Mouse (Mus musculus) hindbrain, embryonic 10.5 days (tissue): ENCODE results near the gene Rabep2. TPM values are rescaled to one million over a fixed set of nuclear protein-coding genes. Genes with fewer than 3 reads are reported as not detected.

Source experiments
- DNase-seq: peaks from one replicate; pipeline ENCODE4 v3.0.0-alpha.2; 2017; ENCODE audit warnings: low spot score
- H3K27ac ChIP-seq: fragments of 300-500 bp; sonication (generic); 2 replicates; pipeline ENCODE4 v1.5.1; 2016; ENCODE audit warnings: mild to moderate bottlenecking, moderate library complexity
- H3K27me3 ChIP-seq: fragments of 300-500 bp; sonication (generic); 2 replicates; pipeline ENCODE4 v1.6.1; 2016; ENCODE audit warnings: mild to moderate bottlenecking; ENCODE audit not compliant: poor library complexity, insufficient read depth, severe bottlenecking
- H3K36me3 ChIP-seq: fragments of 300-500 bp; sonication (generic); 2 replicates; pipeline ENCODE4 v1.6.1; 2016; ENCODE audit warnings: mild to moderate bottlenecking, moderate library complexity
- H3K4me1 ChIP-seq: fragments of 300-500 bp; sonication (generic); replicated peaks from 2 replicates; pipeline ENCODE4 v1.6.1; 2016; ENCODE audit warnings: mild to moderate bottlenecking
- H3K4me3 ChIP-seq: fragments of 300-500 bp; sonication (generic); 2 replicates; pipeline ENCODE4 v1.5.1; 2016; ENCODE audit warnings: mild to moderate bottlenecking, moderate library complexity
- H3K9me3 ChIP-seq: fragments of 300-500 bp; sonication (generic); 2 replicates; pipeline ENCODE4 v1.6.1; 2016; ENCODE audit warnings: mild to moderate bottlenecking, moderate library complexity
- WGBS: fragments of 180-500 bp; shearing (Covaris S2); methylation state at CpG from one replicate; pipeline ENCODE4 v1.1.7; 2016; 5-methylcytosine and 5-hydroxymethylcytosine counted together
- polyA plus RNA-seq: library from polyadenylated mRNA; unstranded; fragments of >200 nt; fragmentation: Nextera tagmentation; extraction: Ambion mirVana; gene quantifications from 2 replicates; pipeline ENCODE4 v1.2.1, GENCODE M21; 2016

Gene Rabep2
- polyA plus RNA-seq, 1 experiment from 2014 or later: 28.8 TPM

DNA sequence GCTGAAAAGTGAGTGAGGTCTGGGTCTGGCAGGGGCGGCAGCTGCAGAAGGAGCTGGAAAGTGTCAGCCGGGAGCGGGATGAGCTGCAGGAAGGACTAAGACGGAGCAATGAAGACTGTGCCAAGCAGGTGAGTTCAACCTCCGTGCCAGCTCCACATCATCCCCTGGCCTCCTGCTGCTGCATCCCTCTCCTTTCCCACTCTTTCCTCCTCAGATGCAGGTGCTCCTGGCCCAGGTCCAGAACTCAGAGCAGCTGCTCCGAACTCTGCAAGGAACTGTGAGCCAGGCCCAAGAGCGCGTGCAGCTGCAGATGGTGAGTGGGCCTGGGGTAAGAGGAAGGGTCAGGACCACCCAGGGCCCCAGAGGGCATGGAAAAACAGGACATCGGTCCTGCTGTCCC, 11.6 kb downstream of the Rabep2 start:
- H3K27me3 ChIP-seq: no peaks in the 10 kb centered on the region
- no peak for DNase-seq
- H3K9me3 ChIP-seq: no peaks in the 10 kb centered on the region
- H3K36me3 ChIP-seq: peaks cover 39% of the 10 kb centered on the region
- H3K27ac ChIP-seq: no peak overlapping the region
- 0 out of 2 replicates have a peak, but pooled peaks cover 4% of the 10 kb centered on the region for H3K4me1 ChIP-seq
- H3K4me3 ChIP-seq: no peak overlapping the region
- 85% methylated on average over 9 of the region's 9 CpGs for whole genome bisulfite sequencing

DNA sequence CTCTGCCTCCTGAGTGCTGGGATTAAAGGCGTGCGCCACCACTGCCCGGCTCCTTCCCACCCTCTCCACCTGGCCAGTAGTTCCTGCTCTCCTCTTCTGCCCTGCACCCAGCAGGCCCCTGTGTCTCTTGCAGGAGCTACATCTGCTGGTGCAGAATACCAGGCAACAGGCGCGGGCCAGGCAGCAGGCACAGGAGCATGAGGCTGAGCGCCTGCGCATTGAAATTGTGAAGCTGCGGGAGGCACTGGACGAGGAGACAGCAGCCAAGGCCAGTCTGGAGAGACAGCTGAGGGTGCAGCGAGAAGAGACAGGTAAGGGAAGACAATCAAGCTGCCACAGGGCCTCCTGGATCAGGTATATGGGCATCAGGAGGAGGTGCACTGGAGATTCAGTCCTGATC, 15.4 kb downstream of the Rabep2 start:
- peaks cover 65% of the 10 kb centered on the region for H3K36me3 ChIP-seq
- DNase-seq: no peak
- H3K27me3 ChIP-seq: no peaks in the 10 kb centered on the region
- no peaks in the 10 kb centered on the region for H3K9me3 ChIP-seq
- 93% methylated on average over 10 of the region's 10 CpGs for WGBS
- no peak overlapping the region for H3K4me3 ChIP-seq
- no peak overlapping the region for H3K27ac ChIP-seq
- no peaks in the 10 kb centered on the region for H3K4me1 ChIP-seq

GRCm38 (mm10) chr7:126444536-126444935, 16.0 kb downstream of the Rabep2 start:
- no peak overlapping the region for H3K4me3 ChIP-seq
- peaks cover 65% of the 10 kb centered on the region for H3K36me3 ChIP-seq
- 94% methylated on average over 9 of the region's 9 CpGs for WGBS
- DNase-seq: no peak
- H3K4me1 ChIP-seq: no peaks in the 10 kb centered on the region
- no peaks in the 10 kb centered on the region for H3K9me3 ChIP-seq
- H3K27me3 ChIP-seq: no peaks in the 10 kb centered on the region
- no peak overlapping the region for H3K27ac ChIP-seq

DNA sequence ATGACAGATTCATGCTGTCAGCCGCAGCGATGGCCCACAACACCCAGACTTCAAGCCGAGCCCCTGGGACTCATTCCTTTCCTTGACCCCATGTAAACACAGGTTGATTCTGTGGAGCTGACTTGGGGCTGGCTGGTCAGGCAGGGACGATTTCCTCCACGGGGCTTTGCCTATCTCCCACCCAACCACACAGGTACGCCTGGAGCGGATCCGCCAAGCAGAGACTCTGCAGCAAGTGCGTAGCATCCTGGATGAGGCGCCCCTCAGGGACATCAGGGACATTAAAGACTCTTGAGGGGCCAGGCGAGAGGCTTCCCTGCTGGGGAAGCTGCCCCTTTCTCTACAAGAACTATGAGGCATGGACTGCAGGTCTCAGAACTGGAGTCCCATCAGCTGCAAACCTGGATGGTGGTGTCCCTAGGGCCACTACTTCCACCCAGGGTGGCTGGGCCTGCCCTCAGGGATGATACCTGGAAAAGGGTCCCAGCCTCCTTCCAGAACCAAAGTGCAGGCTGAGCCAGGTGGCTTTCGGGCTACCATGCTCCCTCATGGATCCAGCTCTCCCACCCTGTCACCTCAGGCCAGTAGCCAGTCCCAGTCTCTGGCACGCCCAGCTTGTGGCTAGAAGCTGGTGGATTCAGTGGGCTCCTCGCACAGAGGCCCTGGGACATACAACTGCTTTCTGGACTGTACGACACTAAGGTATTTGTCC, 16.7 kb downstream of the Rabep2 start:
- no peak for DNase-seq
- Histone ChIP-seq H3K27me3 (no peaks in the 10 kb centered on the region), H3K36me3 (peaks cover 62% of the 10 kb centered on the region), H3K4me1 (no peaks in the 10 kb centered on the region), H3K27ac (no peak overlapping the region), H3K4me3 (no peak overlapping the region), H3K9me3 (no peaks in the 10 kb centered on the region)
- 94% methylated on average over 15 of the region's 15 CpGs for WGBS

- Histone ChIP-seq H3K27me3 (no peaks in the 10 kb centered on the region), H3K4me1 (no peaks in the 10 kb centered on the region), H3K4me3 (no peak overlapping the region), H3K9me3 (no peaks in the 10 kb centered on the region), H3K27ac (no peak overlapping the region), H3K36me3 (peaks cover 56% of the 10 kb centered on the region)
- WGBS: 90% methylated on average over 21 of the region's 21 CpGs
- DNase-seq: no peak
These were observed 17.7 kb downstream of the Rabep2 start for GRCm38 (mm10) chr7:126446217-126446616.

DNA sequence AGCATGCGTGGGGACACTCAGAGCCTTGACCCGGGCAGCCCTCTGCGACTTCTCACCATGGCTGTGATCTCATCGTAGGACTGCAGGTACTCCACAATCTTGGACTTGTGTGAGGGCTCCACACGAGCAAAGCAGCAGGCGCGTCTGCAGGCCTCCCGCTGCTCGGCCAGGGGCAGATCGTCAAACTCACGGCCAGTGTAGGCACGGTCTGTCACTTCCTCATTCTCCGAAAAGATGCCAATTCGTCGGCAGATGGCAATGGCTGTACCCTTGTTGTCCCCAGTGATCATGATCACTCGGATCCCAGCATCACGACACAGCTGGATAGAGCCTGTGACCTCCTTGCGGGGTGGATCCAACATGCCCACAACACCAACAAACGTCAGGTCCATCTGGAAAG, 19.9 kb downstream of the Rabep2 start:
- no peak overlapping the region for H3K4me3 ChIP-seq
- peaks cover 50% of the 10 kb centered on the region for H3K36me3 ChIP-seq
- no peaks in the 10 kb centered on the region for H3K4me1 ChIP-seq
- no peak overlapping the region for H3K27ac ChIP-seq
- no peak for DNase-seq
- no peaks in the 10 kb centered on the region for H3K27me3 ChIP-seq
- H3K9me3 ChIP-seq: no peaks in the 10 kb centered on the region
- 92% methylated on average over 19 of the region's 19 CpGs for WGBS

DNA sequence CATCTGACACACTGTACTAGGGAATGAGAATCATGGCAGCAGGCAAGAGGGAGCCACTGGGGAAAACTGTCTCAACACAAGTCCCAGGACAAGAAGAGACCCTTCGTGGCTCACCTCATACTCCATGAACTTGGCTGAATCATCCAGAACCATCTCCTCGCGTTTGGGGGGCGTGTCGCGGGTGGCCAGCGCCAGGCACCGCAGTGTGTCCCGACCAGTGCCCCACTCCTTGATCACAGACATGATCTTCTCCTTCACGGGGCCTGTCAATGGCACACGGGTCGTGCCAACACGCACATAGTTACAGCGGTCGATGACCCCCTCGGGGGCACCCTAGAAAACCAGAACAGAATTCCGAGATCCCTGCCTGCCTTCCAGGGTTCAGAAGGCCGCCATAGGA, 21.4 kb downstream of the Rabep2 start:
- no peaks in the 10 kb centered on the region for H3K4me1 ChIP-seq
- H3K27me3 ChIP-seq: no peaks in the 10 kb centered on the region
- H3K36me3 ChIP-seq: peaks cover 37% of the 10 kb centered on the region
- no peak overlapping the region for H3K27ac ChIP-seq
- no peaks in the 10 kb centered on the region for H3K9me3 ChIP-seq
- H3K4me3 ChIP-seq: no peak overlapping the region
- WGBS: 91% methylated on average over 18 of the region's 18 CpGs
- no peak for DNase-seq

GRCm38 (mm10) chr7:126450641-126451040, 22.1 kb downstream of the Rabep2 start:
- Histone ChIP-seq H3K9me3 (no peaks in the 10 kb centered on the region), H3K36me3 (peaks cover 31% of the 10 kb centered on the region), H3K27ac (no peak overlapping the region), H3K4me1 (no peaks in the 10 kb centered on the region), H3K4me3 (no peak overlapping the region), H3K27me3 (no peaks in the 10 kb centered on the region)
- WGBS: 91% methylated on average over 6 of the region's 6 CpGs
- no peak for DNase-seq

DNA sequence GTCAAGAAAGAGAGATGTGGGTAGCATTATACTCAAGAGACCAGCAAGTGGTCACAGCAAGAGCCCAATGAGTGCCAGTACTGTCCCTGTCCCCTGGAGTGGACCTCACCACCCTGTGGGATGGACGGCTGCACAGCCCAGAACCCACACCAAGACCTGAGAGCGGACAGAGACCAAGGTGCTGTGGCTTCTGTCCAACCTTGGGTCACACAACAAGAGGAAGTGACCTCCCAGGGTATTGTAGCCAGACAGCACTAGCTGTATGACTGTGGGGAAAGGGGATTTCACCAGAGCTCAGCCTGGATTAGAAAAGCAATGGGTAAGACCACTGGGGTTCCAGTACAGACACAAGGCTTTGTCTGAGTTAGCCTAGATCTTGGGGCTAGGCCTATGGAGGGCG, 23.7 kb downstream of the Rabep2 start:
- 92% methylated on average over 3 of the region's 3 CpGs for WGBS
- Histone ChIP-seq H3K9me3 (no peaks in the 10 kb centered on the region), H3K27me3 (no peaks in the 10 kb centered on the region), H3K4me3 (no peak overlapping the region), H3K36me3 (peaks cover 17% of the 10 kb centered on the region; the same call in 1 of the 2 replicates), H3K4me1 (no peaks in the 10 kb centered on the region), H3K27ac (no peak overlapping the region)
- no peak for DNase-seq

- Histone ChIP-seq H3K27me3 (no peaks in the 10 kb centered on the region), H3K27ac (no peak overlapping the region), H3K4me1 (0 out of 2 replicates have a peak, but pooled peaks cover 8% of the 10 kb centered on the region), H3K9me3 (no peaks in the 10 kb centered on the region), H3K4me3 (no peak overlapping the region), H3K36me3 (peaks cover under 1% of the 10 kb centered on the region; the same call in 1 of the 2 replicates)
- 79% methylated on average over 7 of the region's 7 CpGs for WGBS
- no peak for DNase-seq
These were observed 25.3 kb downstream of the Rabep2 start for GRCm38 (mm10) chr7:126453861-126454260.

- H3K9me3 ChIP-seq: no peaks in the 10 kb centered on the region
- no peaks in the 10 kb centered on the region for H3K27me3 ChIP-seq
- 0 out of 2 replicates have a peak, but pooled peaks cover 9% of the 10 kb centered on the region for H3K4me1 ChIP-seq
- no peak overlapping the region for H3K27ac ChIP-seq
- H3K36me3 ChIP-seq: no peaks in the 10 kb centered on the region
- DNase-seq: no peak
- WGBS: 75% methylated on average over 2 of the region's 2 CpGs
- no peak overlapping the region for H3K4me3 ChIP-seq
These were observed 26.7 kb downstream of the Rabep2 start for GRCm38 (mm10) chr7:126455242-126455641.

DNA sequence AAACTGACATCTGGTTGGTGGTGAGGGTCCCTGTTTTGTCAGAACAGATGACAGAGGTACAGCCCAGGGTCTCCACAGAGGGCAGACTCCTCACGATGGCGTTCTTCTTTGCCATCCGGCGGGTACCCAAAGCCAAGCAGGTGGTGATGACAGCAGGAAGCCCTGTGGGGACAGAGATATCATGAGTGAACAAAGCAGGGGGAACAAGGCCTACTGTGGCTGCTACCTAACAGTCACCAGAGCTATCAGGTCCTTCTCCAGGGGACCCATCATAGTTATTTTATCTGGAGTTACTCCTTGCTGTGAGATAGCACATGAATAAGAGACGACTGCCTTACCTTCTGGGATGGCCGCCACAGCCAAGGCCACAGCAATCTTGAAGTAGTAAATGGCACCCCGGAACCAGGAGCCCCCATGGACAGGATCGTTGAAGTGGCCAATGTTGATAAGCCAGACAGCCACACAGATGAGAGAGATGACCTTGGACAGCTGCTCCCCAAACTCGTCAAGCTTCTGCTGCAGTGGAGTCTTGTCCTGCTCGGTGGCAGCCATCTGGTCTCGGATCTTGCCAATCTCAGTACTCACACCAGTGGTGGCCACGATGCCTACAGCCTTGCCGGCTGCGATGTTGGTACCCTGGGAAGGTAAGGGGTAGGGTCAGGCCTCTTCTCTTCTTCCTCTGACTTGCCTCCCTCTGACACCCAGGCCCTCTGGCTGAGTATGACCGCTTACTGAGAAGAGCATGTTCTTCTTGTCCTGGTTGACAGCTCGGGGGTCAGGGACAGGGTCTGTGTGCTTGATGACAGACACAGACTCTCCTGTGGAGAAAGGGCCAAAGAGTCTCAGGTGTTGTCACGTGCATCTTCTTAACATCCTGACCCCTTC, 28.1 kb downstream of the Rabep2 start:
- no peaks in the 10 kb centered on the region for H3K9me3 ChIP-seq
- peaks cover 21% of the 10 kb centered on the region; the same call in 1 of the 2 replicates for H3K4me1 ChIP-seq
- no peak for DNase-seq
- H3K4me3 ChIP-seq: no peak overlapping the region
- H3K27me3 ChIP-seq: peaks cover 6% of the 10 kb centered on the region; the same call in 1 of the 2 replicates
- H3K36me3 ChIP-seq: no peaks in the 10 kb centered on the region
- WGBS: 91% methylated on average over 17 of the region's 17 CpGs
- H3K27ac ChIP-seq: no peak overlapping the region

DNA sequence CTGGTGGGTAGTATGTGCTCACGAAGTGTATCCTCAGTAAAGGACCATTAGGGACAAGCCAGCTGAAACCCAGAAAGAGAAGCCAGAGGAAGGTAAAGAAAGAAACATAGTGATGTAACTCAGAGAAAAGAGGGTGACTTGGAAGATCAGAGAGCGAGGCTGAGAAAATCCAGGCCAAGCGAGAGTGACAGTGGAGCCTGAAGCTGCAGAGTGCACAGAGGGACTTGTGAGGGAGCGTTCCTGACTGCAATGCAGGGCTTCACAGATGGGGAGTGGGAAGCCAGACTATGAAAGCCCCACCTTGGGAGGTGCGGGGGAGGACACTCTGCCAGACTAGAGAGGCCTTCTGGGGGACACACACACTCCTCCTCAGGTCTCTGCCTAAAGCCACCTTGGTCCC, 29.7 kb downstream of the Rabep2 start:
- Histone ChIP-seq H3K27me3 (peaks cover 6% of the 10 kb centered on the region; the same call in 1 of the 2 replicates), H3K27ac (no peak overlapping the region), H3K4me3 (no peak overlapping the region), H3K36me3 (no peaks in the 10 kb centered on the region), H3K9me3 (no peaks in the 10 kb centered on the region), H3K4me1 (peaks cover 35% of the 10 kb centered on the region)
- DNase-seq: no peak
- WGBS: 81% methylated on average over 5 of the region's 5 CpGs
